28 mouse cellular contexts compared by ENCODE assay signal in the genomic region with DNA sequence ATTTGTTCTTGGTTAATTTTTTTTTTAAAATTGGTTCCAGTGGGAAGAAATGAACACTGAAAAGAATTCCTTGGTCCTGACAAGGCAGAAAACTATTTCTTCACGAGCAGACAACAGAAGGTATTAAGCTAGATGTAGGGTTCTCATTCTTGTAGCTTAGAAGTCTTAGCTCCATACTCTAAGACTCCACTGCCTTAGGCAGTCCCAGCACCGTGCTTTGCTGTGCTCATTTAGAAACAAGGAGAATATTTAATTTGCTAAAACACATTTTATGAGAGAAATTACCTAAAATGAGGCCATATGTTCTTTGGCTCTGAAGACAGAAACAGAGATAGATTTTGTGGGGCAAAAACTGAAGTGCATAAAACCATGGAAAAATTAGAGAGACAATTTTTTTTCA.
A peak's percentile ranks its signal among the peaks of the same experiment; 100 is the strongest.
DNase-seq lines count a peak whose midpoint lies in the region; ATAC-seq and TF ChIP-seq lines count a peak whose summit lies in the region.
"Had no signal": no experiment of that assay in that cellular context is flagged by ENCODE, and none has a peak within 500 bp of the region (broad histone marks: within the 10 kb centered on the region; RNA-seq: fewer than 3 reads in every experiment).

No protein-coding gene starts in this region.

- ATAC-seq in frontal cortex, adult (ENCODE audit: low TSS enrichment), result peak; percentile 70; the same call in 1 of the 2 replicates
- ATAC-seq in midbrain, embryonic 14.5 days (ENCODE audit: low FRiP score, low TSS enrichment), result no peak
- ATAC-seq in midbrain, postnatal 0 days (ENCODE audit: low FRiP score), result no peak; the same call in 1 of the 2 replicates
- ATAC-seq: activated CD4-positive, CD25-positive, alpha-beta regulatory T cell, adult 4 months; CD4-positive, CD25-positive, alpha-beta regulatory T cell, adult 4 months; forebrain, embryonic 14.5 days; forebrain, embryonic 16.5 days; Patski had no signal

- H3K9me3 ChIP-seq in midbrain, embryonic 14.5 days (ENCODE audit: control insufficient read depth, low read length), result no peaks in the 10 kb centered on the region
- no peaks in the 10 kb centered on the region for H3K9me3 ChIP-seq in midbrain, postnatal 0 days (ENCODE audit: low read length)
- H3K9me3 ChIP-seq: embryonic facial prominence, embryonic 13.5 days; embryonic facial prominence, embryonic 15.5 days; forebrain, embryonic 10.5 days; forebrain, embryonic 12.5 days; G1E had no signal

- H3K9ac ChIP-seq in midbrain, embryonic 14.5 days (replicated peaks; ENCODE audit: low read length), result no peak overlapping the region
- H3K9ac ChIP-seq in midbrain, postnatal 0 days (replicated peaks; ENCODE audit: low read length, poor library complexity, severe bottlenecking), result no peak overlapping the region
- H3K9ac ChIP-seq: embryonic facial prominence, embryonic 13.5 days; embryonic facial prominence, embryonic 15.5 days; forebrain, embryonic 12.5 days had no signal

- H3K4me2 ChIP-seq in midbrain, embryonic 14.5 days (ENCODE audit: low read length), result no peak overlapping the region
- H3K4me2 ChIP-seq in midbrain, postnatal 0 days (ENCODE audit: low read depth, low read length, poor library complexity, severe bottlenecking), result no peak overlapping the region
- H3K4me2 ChIP-seq: embryonic facial prominence, embryonic 13.5 days; embryonic facial prominence, embryonic 15.5 days; forebrain, embryonic 12.5 days had no signal

- no peak for DNase-seq in frontal cortex, postnatal 10 days (ENCODE audit: low spot score in 2 of 2)
- peak; percentile 3 for DNase-seq in midbrain, embryonic 14.5 days
- DNase-seq in midbrain, postnatal 0 days (ENCODE audit: low spot score), result no peak
- peak; percentile 19 for DNase-seq in brain, adult 2 months (ENCODE audit: low read depth, low spot score)
- DNase-seq: adrenal gland, adult 8-10 months; adrenal gland, postnatal 14 days; adrenal gland, postnatal 36 days; B cell, adult 2 months; cerebellum, adult 11 months; cerebellum, adult 18-20 months; cerebellum, adult 8-10 months; cerebellum, adult 9-11 months; cerebellum, postnatal 14 days; cerebellum, postnatal 36 days; embryo, embryonic 11 days had no signal

- no peak overlapping the region for H3K27ac ChIP-seq in midbrain, embryonic 14.5 days (replicated peaks; ENCODE audit: low read depth, low read length)
- no peak overlapping the region for H3K27ac ChIP-seq in midbrain, postnatal 0 days (ENCODE audit: low read depth, low read length)
- H3K27ac ChIP-seq: embryonic facial prominence, embryonic 13.5 days; embryonic facial prominence, embryonic 15.5 days; forebrain, embryonic 10.5 days; forebrain, embryonic 12.5 days had no signal

- 46% methylated on average over 2 of the region's 2 CpGs for WGBS in midbrain, embryonic 14.5 days
- WGBS in midbrain, postnatal 0 days, result 41% methylated on average over 2 of the region's 2 CpGs

- H3K36me3 ChIP-seq in midbrain, embryonic 14.5 days (ENCODE audit: control insufficient read depth, insufficient read depth, low read length), result no peaks in the 10 kb centered on the region
- no peaks in the 10 kb centered on the region for H3K36me3 ChIP-seq in midbrain, postnatal 0 days (ENCODE audit: insufficient read depth, low read length)
- H3K36me3 ChIP-seq: embryonic facial prominence, embryonic 13.5 days; embryonic facial prominence, embryonic 15.5 days; forebrain, embryonic 10.5 days; forebrain, embryonic 12.5 days; G1E had no signal

- H3K27me3 ChIP-seq in midbrain, embryonic 14.5 days (ENCODE audit: control insufficient read depth, insufficient read depth, low read length), result no peaks in the 10 kb centered on the region
- H3K27me3 ChIP-seq in midbrain, postnatal 0 days (ENCODE audit: insufficient read depth, low read length), result no peaks in the 10 kb centered on the region
- H3K27me3 ChIP-seq: CH12.LX; embryonic facial prominence, embryonic 13.5 days; embryonic facial prominence, embryonic 15.5 days; forebrain, embryonic 12.5 days had no signal

- H3K4me1 ChIP-seq in midbrain, embryonic 14.5 days (ENCODE audit: control insufficient read depth, insufficient read depth, low read length), result no peaks in the 10 kb centered on the region
- no peaks in the 10 kb centered on the region for H3K4me1 ChIP-seq in midbrain, postnatal 0 days (ENCODE audit: insufficient read depth, low read length)
- H3K4me1 ChIP-seq: embryonic facial prominence, embryonic 15.5 days; forebrain, embryonic 10.5 days; forebrain, embryonic 12.5 days had no signal

- H3K4me3 ChIP-seq in midbrain, embryonic 14.5 days (replicated peaks; ENCODE audit: low read depth, low read length), result no peak overlapping the region
- H3K4me3 ChIP-seq in midbrain, postnatal 0 days (ENCODE audit: low read depth, low read length), result no peak overlapping the region
- H3K4me3 ChIP-seq: embryonic facial prominence, embryonic 13.5 days; embryonic facial prominence, embryonic 15.5 days; erythroblast, embryonic 14.5 days; forebrain, embryonic 10.5 days; forebrain, embryonic 12.5 days had no signal

- no peak for TF ChIP-seq CTCF in midbrain, postnatal 0 days (IDR thresholded peaks at IDR 0.05)

Comparison
In these comparisons a context has a peak if more than half of its experiments do, and no peak if none do; other contexts are left out.
1. DNase-seq: peak in midbrain, embryonic 14.5 days (single experiment) and brain, adult 2 months (single experiment); none in frontal cortex, postnatal 10 days (0 of 2) and midbrain, postnatal 0 days (single experiment).